Mouse (Mus musculus) MEL (cell line): Measurements from ENCODE around the gene Siva1. TPM values are rescaled to one million over a fixed set of nuclear protein-coding genes. Genes with fewer than 3 reads are reported as not detected.

Source experiments
- DNase-seq: peaks from one replicate; pipeline ENCODE4 v3.0.0; 2011; ENCODE audit warnings: low read depth, low spot score
- H3K27ac ChIP-seq: 2 replicates; pipeline ENCODE4 v1.5.1; 2012; ENCODE audit warnings: low read depth, mild to moderate bottlenecking, control low read depth, low read length, moderate library complexity; ENCODE audit not compliant: control insufficient read depth
- H3K27me3 ChIP-seq, 2 experiments: fragments of 150-350 bp in 1 of 2; sonication (generic) in 1 of 2; 2 replicates each; pipeline ENCODE4 v1.6.1; 2012; ENCODE audit warnings: low read length in 2 of 2, mild to moderate bottlenecking in 2 of 2, improper control_type of control experiment in 1 of 2, moderate library complexity in 1 of 2; ENCODE audit not compliant: insufficient read depth in 2 of 2, control insufficient read depth in 1 of 2
- H3K36me3 ChIP-seq, 2 experiments: 2 replicates each; pipeline ENCODE4 v1.6.1; 2012 to 2014; ENCODE audit warnings: low read length in 2 of 2, improper control_type of control experiment in 1 of 2, inconsistent platforms in 1 of 2, mild to moderate bottlenecking in 1 of 2; ENCODE audit not compliant: insufficient read depth in 2 of 2, control insufficient read depth in 1 of 2
- H3K4me1 ChIP-seq, 2 experiments: fragments of 150-350 bp in 1 of 2; sonication (generic) in 1 of 2; 2 replicates each; pipeline ENCODE4 v1.6.1; 2012; ENCODE audit warnings: low read length in 2 of 2, improper control_type of control experiment in 1 of 2, mild to moderate bottlenecking in 1 of 2; ENCODE audit not compliant: insufficient read depth in 2 of 2, control insufficient read depth in 1 of 2
- H3K4me3 ChIP-seq, 2 experiments: fragments of 150-350 bp in 1 of 2; sonication (generic) in 1 of 2; 2 replicates each; pipeline ENCODE4 v1.5.1; 2012; ENCODE audit warnings: low read depth in 2 of 2, low read length in 2 of 2, mild to moderate bottlenecking in 2 of 2, moderate library complexity in 2 of 2, control low read depth in 1 of 2, improper control_type of control experiment in 1 of 2; ENCODE audit not compliant: control insufficient read depth in 1 of 2, insufficient read depth in 1 of 2
- H3K79me2 ChIP-seq: 2 replicates; pipeline ENCODE4 v1.6.1; 2012; ENCODE audit warnings: mild to moderate bottlenecking, low read length, moderate library complexity; ENCODE audit not compliant: control insufficient read depth, poor library complexity, insufficient read depth
- H3K9ac ChIP-seq: 2 replicates; pipeline ENCODE4 v1.6.1; 2012; ENCODE audit warnings: low read depth, mild to moderate bottlenecking, control low read depth, low read length, moderate library complexity; ENCODE audit not compliant: control insufficient read depth, poor library complexity, severe bottlenecking
- H3K9me3 ChIP-seq: fragments of 150-350 bp; sonication (generic); replicated peaks from 2 replicates; pipeline ENCODE4 v1.6.1; 2012; ENCODE audit warnings: mild to moderate bottlenecking, low read length, improper control_type of control experiment, moderate library complexity; ENCODE audit not compliant: insufficient read depth
- CHD2 ChIP-seq: IDR thresholded peaks from 2 replicates; pipeline ENCODE4 v1.6.1; 2011; ENCODE audit warnings: low read length, improper control_type of control experiment
- E2F4 ChIP-seq: IDR thresholded peaks from 2 replicates; pipeline ENCODE4 v1.6.1; 2011; ENCODE audit warnings: low read depth, low read length, improper control_type of control experiment, borderline replicate concordance
- ELF1 ChIP-seq: IDR thresholded peaks from 2 replicates; pipeline ENCODE4 v1.6.1; 2014; ENCODE audit warnings: low read depth, mild to moderate bottlenecking, inconsistent platforms, low read length, improper control_type of control experiment, moderate library complexity
- EP300 ChIP-seq, 2 experiments: IDR thresholded peaks; 2 replicates each; pipeline ENCODE4 v1.6.1; 2011; ENCODE audit warnings: improper control_type of control experiment in 2 of 2, low read length in 2 of 2, low read depth in 1 of 2, mild to moderate bottlenecking in 1 of 2
- ETS1 ChIP-seq: IDR thresholded peaks from 2 replicates; pipeline ENCODE4 v1.6.1; 2012; ENCODE audit warnings: low read depth, mild to moderate bottlenecking, inconsistent platforms, low read length, improper control_type of control experiment, moderate library complexity
- GABPA ChIP-seq: IDR thresholded peaks from 2 replicates; pipeline ENCODE4 v1.6.1; 2012; ENCODE audit warnings: low read depth, mild to moderate bottlenecking, inconsistent platforms, low read length, improper control_type of control experiment, moderate library complexity
- GATA1 ChIP-seq: IDR thresholded peaks from 2 replicates; pipeline ENCODE4 v1.6.1; 2011; ENCODE audit warnings: low read depth, low read length, improper control_type of control experiment
- KAT2A ChIP-seq: conservative IDR thresholded peaks from 2 replicates; pipeline ENCODE4 v1.6.1; 2012; ENCODE audit warnings: low read depth, low read length, improper control_type of control experiment, inconsistent platforms
- MAFK ChIP-seq: IDR thresholded peaks from 2 replicates; pipeline ENCODE4 v1.6.1; 2011; ENCODE audit warnings: low read depth, mild to moderate bottlenecking, low read length, improper control_type of control experiment, borderline replicate concordance
- MAX ChIP-seq: IDR thresholded peaks from 2 replicates; pipeline ENCODE4 v1.6.1; 2011; ENCODE audit warnings: low read length, improper control_type of control experiment
- MYC ChIP-seq: IDR thresholded peaks from 2 replicates; pipeline ENCODE4 v1.6.1; 2011; ENCODE audit warnings: low read depth, mild to moderate bottlenecking, low read length, improper control_type of control experiment, moderate library complexity
- NELFE ChIP-seq: IDR thresholded peaks from 2 replicates; pipeline ENCODE4 v1.6.1; 2011; ENCODE audit warnings: low read depth, low read length, improper control_type of control experiment
- POLR2A ChIP-seq, 2 experiments: IDR thresholded peaks; 2 replicates each; pipeline ENCODE4 v1.6.1; 2011 to 2012; ENCODE audit warnings: low read length in 2 of 2, mild to moderate bottlenecking in 2 of 2, control low read depth in 1 of 2, improper control_type of control experiment in 1 of 2, low read depth in 1 of 2, moderate library complexity in 1 of 2; ENCODE audit not compliant: control insufficient read depth in 1 of 2, insufficient read depth in 1 of 2, poor library complexity in 1 of 2
- SIN3A ChIP-seq: IDR thresholded peaks from 2 replicates; pipeline ENCODE4 v1.6.1; 2012; ENCODE audit warnings: low read length, improper control_type of control experiment, inconsistent platforms
- SMC3 ChIP-seq: IDR thresholded peaks from 2 replicates; pipeline ENCODE4 v1.6.1; 2011; ENCODE audit warnings: low read depth, low read length, improper control_type of control experiment
- TCF12 ChIP-seq: IDR thresholded peaks from 2 replicates; pipeline ENCODE4 v1.6.1; 2014; ENCODE audit warnings: low read depth, mild to moderate bottlenecking, inconsistent platforms, low read length, improper control_type of control experiment, moderate library complexity
- USF1 ChIP-seq: IDR thresholded peaks from 2 replicates; pipeline ENCODE4 v1.6.1; 2014; ENCODE audit warnings: low read depth, mild to moderate bottlenecking, inconsistent platforms, low read length, improper control_type of control experiment, moderate library complexity
- USF2 ChIP-seq, 2 experiments: IDR thresholded peaks; 2 replicates each; pipeline ENCODE4 v1.6.1; 2011 to 2012; ENCODE audit warnings: improper control_type of control experiment in 2 of 2, low read length in 2 of 2, borderline replicate concordance in 1 of 2, inconsistent platforms in 1 of 2, low read depth in 1 of 2, mild to moderate bottlenecking in 1 of 2; ENCODE audit not compliant: insufficient read depth in 1 of 2
- ZC3H11A ChIP-seq: IDR thresholded peaks from 2 replicates; pipeline ENCODE4 v1.6.1; 2012; ENCODE audit warnings: low read depth, mild to moderate bottlenecking, inconsistent platforms, low read length, improper control_type of control experiment
- ZMIZ1 ChIP-seq: IDR thresholded peaks from 2 replicates; pipeline ENCODE4 v1.6.1; 2012; ENCODE audit warnings: low read depth, mild to moderate bottlenecking, inconsistent platforms, low read length, improper control_type of control experiment, moderate library complexity
- polyA plus RNA-seq, 2 experiments: library from polyadenylated mRNA; stranded (reverse) in 1 of 2; unstranded in 1 of 2; fragments of >175 nt in 1 of 2; fragments of >200 nt in 1 of 2; gene quantifications; 2 replicates each; pipeline versions ENCODE4 v1.2.1 to v1.2.4; 2012; ENCODE audit warnings: low replicate concordance in 2 of 2, low read depth in 1 of 2; ENCODE audit not compliant: insufficient read length in 2 of 2, insufficient read depth in 1 of 2, missing spikeins in 1 of 2
- total RNA-seq: library from RNA; depleted of rRNA; stranded (reverse); fragments of 300-350 nt; gene quantifications from 2 replicates; pipeline ENCODE4 v1.2.3, GENCODE M21; 2012

The Siva1 gene
- total and polyA plus RNA-seq, 3 experiments, result 531 to 659 TPM; not detected in 1

- H3K9me3 ChIP-seq, result no peaks in the 10 kb centered on the region
- H3K27me3 ChIP-seq, result no peaks in the 10 kb centered on the region
- no peaks in the 10 kb centered on the region; the same call in 1 of the 2 replicates for H3K79me2 ChIP-seq
- peaks cover 31 to 48% of the 10 kb centered on the region in 2 experiments for H3K4me1 ChIP-seq
- no peak overlapping the region for H3K9ac ChIP-seq
- H3K36me3 ChIP-seq, result peaks cover 0 to 29% of the 10 kb centered on the region in 2 experiments; a peak in 2 of 4 replicates
- no peak for DNase-seq
- TF ChIP-seq MAX (no peak), SMC3 (no peak), NELFE (no peak), MAFK (no peak), CHD2 (no peak), ELF1 (no peak), GABPA (no peak), SIN3A (no peak), ETS1 (no peak), TCF12 (no peak), EP300 (IDR thresholded peaks at IDR 0.05; ENCODE audit: low read depth in 1 of 2, low read length in 2 of 2) (no peak), MYC (no peak), USF2 (IDR thresholded peaks at IDR 0.05; ENCODE audit: borderline replicate concordance in 1 of 2, insufficient read depth in 1 of 2, low read depth in 1 of 2, low read length in 2 of 2) (no peak)
- TF ChIP-seq, all 39 proteins: peak for 0
- Histone ChIP-seq H3K4me3 (no peak overlapping the region), H3K27ac (no peak overlapping the region)
Observed at GRCm38 (mm10) chr12:112630029-112630428, 14.4 kb upstream of the Siva1 start.

GRCm38 (mm10) chr12:112630796-112631195 is 13.7 kb upstream of the Siva1 start:
- H3K79me2 ChIP-seq, result no peaks in the 10 kb centered on the region; the same call in 1 of the 2 replicates
- H3K4me3 ChIP-seq, result no peak overlapping the region
- H3K4me1 ChIP-seq, result peaks cover 31 to 48% of the 10 kb centered on the region in 2 experiments
- DNase-seq, result no peak
- peaks cover 0 to 29% of the 10 kb centered on the region in 2 experiments; a peak in 2 of 4 replicates for H3K36me3 ChIP-seq
- no peak overlapping the region for H3K9ac ChIP-seq
- H3K27me3 ChIP-seq, result no peaks in the 10 kb centered on the region
- no peaks in the 10 kb centered on the region for H3K9me3 ChIP-seq
- no peak for TF ChIP-seq SMC3
- peak; percentile 81 for TF ChIP-seq GATA1
- H3K27ac ChIP-seq, result no peak overlapping the region

GRCm38 (mm10) chr12:112631472-112631871 is 13.0 kb upstream of the Siva1 start:
- H3K4me1 ChIP-seq, result peaks cover 28 to 42% of the 10 kb centered on the region in 2 experiments

More at GRCm38 (mm10) chr12:112631472-112631871, 13.0 kb upstream of the Siva1 start:
- Histone ChIP-seq H3K27me3 (no peaks in the 10 kb centered on the region), H3K9me3 (no peaks in the 10 kb centered on the region), H3K27ac (no peak overlapping the region), H3K36me3 (peaks cover 0 to 26% of the 10 kb centered on the region in 2 experiments; a peak in 2 of 4 replicates), H3K79me2 (no peaks in the 10 kb centered on the region; the same call in 1 of the 2 replicates)
- no peak for DNase-seq
- no peak for TF ChIP-seq POLR2A (IDR thresholded peaks at IDR 0.05; ENCODE audit: control insufficient read depth in 1 of 2, insufficient read depth in 1 of 2, low read depth in 1 of 2, low read length in 2 of 2, poor library complexity in 1 of 2)
- TF ChIP-seq MAX, result no peak
- no peak for TF ChIP-seq E2F4
- TF ChIP-seq SIN3A, result no peak
- TF ChIP-seq ETS1, result no peak
- TF ChIP-seq USF1, result no peak
- TF ChIP-seq ZMIZ1, result no peak
- TF ChIP-seq ZC3H11A, result no peak
- TF ChIP-seq EP300 (IDR thresholded peaks at IDR 0.05; ENCODE audit: low read depth in 1 of 2, low read length in 2 of 2), result no peak
- no peak for TF ChIP-seq KAT2A
- TF ChIP-seq, all 39 proteins: peak for 0
- Histone ChIP-seq H3K4me3 (no peak overlapping the region), H3K9ac (no peak overlapping the region)
